Mouse (Mus musculus) MEL (cell line): Measurements from ENCODE around the gene Cd1d1.

Experiments used
- CTCF ChIP-seq, 3 experiments: IDR thresholded peaks in 2 of 3; conservative IDR thresholded peaks in 1 of 3; 2 replicates each; pipeline ENCODE4 v1.5.1; 2011 to 2012; ENCODE audit warnings: low read length in 3 of 3, low read depth in 2 of 3, mild to moderate bottlenecking in 2 of 3, improper control_type of control experiment in 1 of 3, inconsistent platforms in 1 of 3, mixed read lengths in 1 of 3, moderate library complexity in 1 of 3; ENCODE audit not compliant: control insufficient read depth in 1 of 3, insufficient read depth in 1 of 3, poor library complexity in 1 of 3, severe bottlenecking in 1 of 3
- E2F4 ChIP-seq: IDR thresholded peaks from 2 replicates; pipeline ENCODE4 v1.6.1; 2011; ENCODE audit warnings: low read depth, low read length, improper control_type of control experiment, borderline replicate concordance
- GABPA ChIP-seq: IDR thresholded peaks from 2 replicates; pipeline ENCODE4 v1.6.1; 2012; ENCODE audit warnings: low read depth, mild to moderate bottlenecking, inconsistent platforms, low read length, improper control_type of control experiment, moderate library complexity
- MYC ChIP-seq: IDR thresholded peaks from 2 replicates; pipeline ENCODE4 v1.6.1; 2011; ENCODE audit warnings: low read depth, mild to moderate bottlenecking, low read length, improper control_type of control experiment, moderate library complexity
- POLR2A ChIP-seq, 2 experiments: IDR thresholded peaks; 2 replicates each; pipeline ENCODE4 v1.6.1; 2011 to 2012; ENCODE audit warnings: low read length in 2 of 2, mild to moderate bottlenecking in 2 of 2, control low read depth in 1 of 2, improper control_type of control experiment in 1 of 2, low read depth in 1 of 2, moderate library complexity in 1 of 2; ENCODE audit not compliant: control insufficient read depth in 1 of 2, insufficient read depth in 1 of 2, poor library complexity in 1 of 2
- RCOR1 ChIP-seq: IDR thresholded peaks from 2 replicates; pipeline ENCODE4 v1.6.1; 2012; ENCODE audit warnings: low read depth, mild to moderate bottlenecking, inconsistent platforms, low read length, improper control_type of control experiment
- SMC3 ChIP-seq: IDR thresholded peaks from 2 replicates; pipeline ENCODE4 v1.6.1; 2011; ENCODE audit warnings: low read depth, low read length, improper control_type of control experiment
- USF1 ChIP-seq: IDR thresholded peaks from 2 replicates; pipeline ENCODE4 v1.6.1; 2014; ENCODE audit warnings: low read depth, mild to moderate bottlenecking, inconsistent platforms, low read length, improper control_type of control experiment, moderate library complexity
- ZC3H11A ChIP-seq: IDR thresholded peaks from 2 replicates; pipeline ENCODE4 v1.6.1; 2012; ENCODE audit warnings: low read depth, mild to moderate bottlenecking, inconsistent platforms, low read length, improper control_type of control experiment
- ZKSCAN1 ChIP-seq: IDR thresholded peaks from 2 replicates; pipeline ENCODE4 v1.6.1; 2012; ENCODE audit warnings: low read depth, mild to moderate bottlenecking, inconsistent platforms, low read length, improper control_type of control experiment, moderate library complexity
- ZMIZ1 ChIP-seq: IDR thresholded peaks from 2 replicates; pipeline ENCODE4 v1.6.1; 2012; ENCODE audit warnings: low read depth, mild to moderate bottlenecking, inconsistent platforms, low read length, improper control_type of control experiment, moderate library complexity

DNA sequence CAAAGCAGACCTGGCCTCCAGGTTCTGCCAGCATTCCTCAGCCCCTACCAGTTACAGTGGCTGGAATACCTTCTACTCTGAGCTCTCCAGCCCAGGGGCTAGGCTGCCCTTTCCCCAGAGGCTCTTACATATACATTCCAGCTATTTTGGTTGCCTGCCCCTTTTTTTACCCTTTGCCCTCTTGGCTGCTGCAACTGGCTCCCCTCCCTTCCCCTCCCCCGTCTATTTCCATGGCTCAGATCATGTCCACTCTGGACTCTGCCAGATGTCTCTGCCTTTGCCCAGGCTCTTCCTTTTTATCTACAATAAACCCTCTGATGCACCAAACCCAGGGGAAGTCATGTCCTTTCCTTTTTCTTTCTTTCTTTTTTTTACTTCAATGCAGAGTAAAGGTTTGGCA, 44.7 kb downstream of the Cd1d1 start:
- TF ChIP-seq USF1 (no peak), CTCF (IDR thresholded peaks at IDR 0.05 in 2 of 3, conservative IDR thresholded peaks at IDR 0.05 in 1 of 3; ENCODE audit: control insufficient read depth in 1 of 3, insufficient read depth in 1 of 3, low read depth in 2 of 3, low read length in 3 of 3, poor library complexity in 1 of 3, severe bottlenecking in 1 of 3) (no peak), POLR2A (IDR thresholded peaks at IDR 0.05; ENCODE audit: control insufficient read depth in 1 of 2, insufficient read depth in 1 of 2, low read depth in 1 of 2, low read length in 2 of 2, poor library complexity in 1 of 2) (no peak), RCOR1 (no peak), SMC3 (no peak), E2F4 (no peak), MYC (no peak), ZMIZ1 (no peak), ZC3H11A (no peak), GABPA (no peak), ZKSCAN1 (no peak)
